Mouse (Mus musculus): ENCODE results near the gene Ankrd13d. TPM values are rescaled to one million over a fixed set of nuclear protein-coding genes. Genes with fewer than 3 reads are reported as not detected.

Gene Ankrd13d
- 0.58 and 3.7 TPM in 2 replicates for total RNA-seq (2017)

DNA sequence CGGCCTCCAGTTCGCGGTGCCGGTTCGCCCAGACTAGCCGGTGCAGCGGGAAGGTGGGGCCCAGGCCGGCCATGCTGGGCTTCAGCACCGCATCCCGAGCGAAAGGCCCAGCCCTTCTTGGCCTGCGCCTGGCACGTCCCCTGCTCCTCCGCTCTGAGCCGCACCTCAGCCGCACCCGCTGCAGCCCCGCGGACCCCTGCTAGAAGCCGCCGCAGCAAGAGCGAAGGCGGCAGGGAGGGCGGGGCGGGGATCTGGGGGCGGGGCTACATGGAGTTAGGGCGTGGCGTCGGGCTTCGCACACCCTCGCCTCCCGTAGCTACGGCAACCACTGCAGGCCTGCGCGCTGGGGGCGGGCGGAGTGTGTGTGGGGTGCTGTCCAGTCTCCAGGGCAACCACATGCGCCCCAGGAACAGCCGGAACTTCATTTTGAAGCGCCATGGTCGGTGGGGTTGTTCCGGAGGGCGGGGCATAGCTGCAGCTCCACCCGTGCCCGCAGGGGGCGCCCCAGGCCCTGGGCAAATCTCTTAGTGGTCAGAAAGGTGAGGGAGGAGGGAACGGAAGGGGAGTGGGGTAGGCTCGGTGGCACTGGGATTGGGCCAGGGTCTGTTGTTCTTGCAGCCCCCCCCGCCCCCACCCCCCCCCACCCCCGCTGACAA is at the start of gene Ankrd13d:
Ankrd13d (minus strand) TSS at position 240 of the 656 bp plus-strand sequence.
- peak; percentile 94 for ATAC-seq (replicated peaks; ENCODE audit: low read depth, poor library complexity, severe bottlenecking)

DNA sequence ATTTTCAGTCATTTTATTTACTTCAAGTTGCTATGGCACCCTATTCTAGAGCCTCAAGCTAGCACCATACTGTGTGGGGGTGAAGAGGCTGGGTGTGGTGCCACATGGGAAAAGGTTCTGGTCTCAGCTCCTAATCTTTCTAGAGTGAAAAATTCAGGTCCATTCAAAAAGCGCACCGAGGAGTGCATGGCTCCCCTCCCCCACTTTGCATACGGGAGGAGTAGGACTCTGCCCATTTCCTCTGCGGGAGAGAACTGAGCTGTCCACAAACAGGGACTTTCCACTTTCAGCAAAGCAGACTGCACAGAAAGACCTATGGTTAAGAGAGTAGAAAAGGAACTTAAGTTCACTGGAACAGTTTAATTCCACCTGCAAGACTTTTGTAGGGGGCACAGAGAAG is 49.7 kb upstream of the Ankrd13d start:
- peak; percentile 37; the same call in 1 of the 2 replicates for ATAC-seq (replicated peaks; ENCODE audit: low read depth, poor library complexity, severe bottlenecking)

DNA sequence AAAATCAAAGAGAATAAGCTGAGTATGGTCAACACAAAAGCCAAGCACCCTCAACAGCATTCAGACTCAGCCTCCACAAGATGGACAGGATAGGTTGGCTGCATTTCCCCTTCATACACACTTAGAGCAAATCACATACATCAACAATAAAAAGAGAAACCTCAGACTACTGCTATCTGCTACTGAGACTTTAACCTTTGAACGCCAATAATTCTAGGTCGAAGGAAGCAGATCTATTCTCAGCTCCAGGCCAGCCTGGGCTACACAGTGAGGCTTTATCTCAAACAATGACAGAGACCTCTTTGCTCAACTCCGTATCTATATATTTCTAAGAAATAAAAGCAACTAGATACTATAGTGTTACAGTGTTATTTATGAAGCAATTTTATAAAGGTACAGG is 48.3 kb upstream of the Ankrd13d start:
- ATAC-seq (replicated peaks; ENCODE audit: low read depth, poor library complexity, severe bottlenecking): no peak

DNA sequence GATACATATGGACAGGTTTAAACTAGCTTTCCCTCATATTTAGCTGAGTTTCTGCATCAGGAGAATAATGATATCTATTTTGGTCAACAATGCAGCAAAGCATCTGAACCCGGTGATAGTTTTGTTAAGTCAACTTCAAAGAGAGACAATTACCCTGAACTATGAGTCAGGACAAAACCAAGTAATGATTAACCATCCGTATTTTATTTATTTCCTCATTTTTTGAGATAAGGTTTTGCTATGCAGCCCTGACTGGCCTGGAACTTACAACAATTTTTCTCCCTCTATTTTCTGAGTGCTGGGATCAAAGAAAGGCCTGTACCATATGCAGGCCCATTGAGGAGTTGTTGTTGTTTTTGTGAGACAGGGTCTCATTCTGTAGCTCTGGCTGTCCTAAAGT is 47.7 kb upstream of the Ankrd13d start:
- ATAC-seq (replicated peaks; ENCODE audit: low read depth, poor library complexity, severe bottlenecking): no peak

DNA sequence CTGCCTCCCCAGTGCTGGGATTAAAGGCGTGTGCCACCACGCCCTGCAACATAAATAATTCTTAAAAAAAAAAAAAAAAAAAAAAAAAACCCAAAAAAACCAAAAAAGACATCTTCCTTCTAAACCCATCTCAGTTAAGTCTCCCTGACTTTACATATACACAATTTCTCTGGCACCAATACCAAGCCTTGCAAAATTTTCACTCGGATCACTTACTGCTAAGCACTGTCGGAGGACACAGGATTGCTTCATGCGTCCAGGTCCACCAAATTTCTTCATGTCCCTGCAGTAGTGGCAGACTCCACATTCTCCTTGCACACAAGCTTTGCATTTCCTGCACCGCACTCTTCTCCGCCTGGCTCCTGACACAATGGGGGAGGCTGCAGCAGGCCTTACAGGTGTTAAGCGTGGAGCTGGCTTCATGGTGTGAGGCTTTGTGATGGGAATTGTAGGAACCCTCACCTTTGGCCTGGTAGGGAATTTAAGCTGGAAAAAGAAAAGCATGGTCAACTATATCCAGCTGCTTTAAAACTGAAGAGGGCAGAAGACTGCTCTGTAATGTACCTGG is 45.9 kb upstream of the Ankrd13d start:
- ATAC-seq (replicated peaks; ENCODE audit: low read depth, poor library complexity, severe bottlenecking): no peak

DNA sequence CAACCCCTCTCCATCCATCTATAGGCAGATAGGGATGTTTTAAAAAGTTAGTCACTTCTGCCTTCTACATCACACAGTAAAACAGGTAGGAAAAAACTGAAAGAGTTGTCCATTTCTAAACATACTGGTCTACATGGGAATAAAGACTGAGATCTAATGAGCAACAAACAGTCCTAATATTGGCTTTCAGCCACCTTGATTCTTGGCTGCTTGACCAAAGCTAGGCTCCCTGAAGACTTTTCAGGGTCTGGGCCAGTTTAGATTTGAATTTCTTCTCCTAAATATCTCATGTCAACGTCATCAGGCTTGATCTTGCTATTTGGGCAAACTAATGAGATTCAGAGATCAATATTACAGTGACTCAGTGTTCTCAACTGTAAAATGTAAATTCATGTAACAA is 43.9 kb upstream of the Ankrd13d start:
- no peak for ATAC-seq (replicated peaks; ENCODE audit: low read depth, poor library complexity, severe bottlenecking)

DNA sequence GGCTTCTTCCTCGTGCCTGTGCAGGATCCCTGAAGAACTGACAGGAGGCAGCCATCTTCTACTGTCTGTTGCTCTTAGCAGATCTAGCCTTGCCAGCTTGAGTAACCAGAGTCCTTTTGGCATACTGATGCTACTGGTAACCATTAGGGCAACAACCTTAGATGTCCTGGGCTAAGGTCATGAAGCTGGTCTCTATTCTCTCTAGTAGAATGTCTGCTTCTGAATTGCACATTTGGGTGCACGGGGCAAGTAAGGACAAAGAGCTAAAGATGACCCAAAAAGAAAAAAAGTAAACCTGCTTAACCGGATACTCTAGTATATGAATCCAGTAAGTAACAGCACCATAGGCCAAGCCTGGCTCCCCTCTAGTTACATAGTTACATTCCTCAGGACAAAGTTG is 43.2 kb upstream of the Ankrd13d start:
- no peak for ATAC-seq (replicated peaks; ENCODE audit: low read depth, poor library complexity, severe bottlenecking)

DNA sequence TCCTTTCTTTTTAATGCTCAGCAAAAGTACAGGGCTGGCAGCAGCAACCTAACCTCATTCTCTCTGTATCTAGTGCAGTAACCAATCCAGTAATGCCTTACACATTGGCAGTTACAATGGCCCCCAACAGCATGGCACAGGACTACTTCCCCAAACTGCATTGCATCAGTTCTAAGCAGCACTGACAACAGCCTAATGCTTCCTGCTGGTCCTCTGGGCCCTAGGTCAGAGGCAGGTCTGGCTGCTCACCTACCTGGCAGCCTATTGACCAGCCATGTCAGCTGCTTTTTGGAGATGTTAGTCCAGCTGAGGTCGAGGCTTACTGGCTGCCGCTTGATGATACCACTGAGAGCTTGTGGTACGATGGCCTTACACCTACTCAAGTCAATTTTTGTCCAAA is 39.2 kb upstream of the Ankrd13d start:
- 0 out of 2 replicates have a peak, but pooled peaks have one; percentile 36 for ATAC-seq (replicated peaks; ENCODE audit: low read depth, poor library complexity, severe bottlenecking)

DNA sequence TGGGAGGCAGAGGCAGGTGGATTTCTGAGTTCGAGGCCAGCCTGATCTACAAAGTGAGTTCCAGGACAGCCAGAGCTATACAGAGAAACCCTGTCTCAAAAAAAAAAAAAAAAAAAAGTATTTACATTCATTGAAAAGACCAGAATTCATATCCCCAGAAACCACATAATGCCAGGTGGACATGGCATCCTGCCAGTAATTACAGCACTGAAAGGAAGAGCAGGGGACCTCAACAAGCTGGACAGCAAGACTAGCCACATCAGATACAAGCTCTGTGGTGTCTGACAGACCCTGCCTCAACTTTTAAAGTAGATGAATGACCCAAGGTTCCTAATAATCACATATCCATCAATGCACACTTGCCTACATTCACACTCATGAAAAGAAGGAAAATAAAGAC is 38.7 kb upstream of the Ankrd13d start:
- ATAC-seq (replicated peaks; ENCODE audit: low read depth, poor library complexity, severe bottlenecking): no peak

DNA sequence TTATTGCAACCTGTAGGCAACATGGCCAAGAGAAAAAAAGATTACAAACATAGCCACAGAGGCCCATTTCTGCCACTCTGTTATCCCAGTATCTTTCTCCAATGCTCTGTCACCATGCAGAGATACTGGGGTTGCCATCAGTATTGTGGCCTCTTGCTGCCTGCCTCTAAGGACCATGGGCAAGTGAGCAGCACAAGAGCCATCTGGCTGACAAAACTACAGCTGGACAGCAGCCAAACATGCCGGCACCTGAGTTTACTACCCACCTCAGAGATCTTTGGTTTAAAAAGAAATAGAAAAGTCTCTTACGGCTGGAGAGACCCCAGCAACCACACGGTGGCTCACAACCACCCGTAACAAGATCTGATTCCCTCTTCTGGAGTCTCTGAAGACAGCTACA is 36.3 kb upstream of the Ankrd13d start:
- ATAC-seq (replicated peaks; ENCODE audit: low read depth, poor library complexity, severe bottlenecking): no peak

DNA sequence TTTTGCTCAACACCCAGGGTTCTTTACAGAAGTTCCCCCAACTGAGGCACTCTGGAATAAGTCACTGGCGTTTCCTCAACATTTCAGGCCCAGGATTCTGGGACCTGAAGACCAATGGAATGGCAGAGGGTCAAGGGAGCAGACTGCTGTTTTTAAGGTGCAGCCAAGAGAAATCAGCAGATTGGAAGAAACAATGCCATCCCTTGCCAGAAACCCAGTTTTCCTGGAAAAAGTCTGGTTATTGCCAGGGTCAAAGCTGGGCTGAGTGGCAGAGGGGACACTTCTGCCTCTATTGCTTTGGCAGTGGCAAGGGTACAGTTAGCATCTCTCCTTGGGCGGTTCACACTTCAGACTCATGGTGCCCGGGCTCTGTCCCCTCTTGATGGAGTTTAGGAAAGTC is 34.2 kb upstream of the Ankrd13d start:
- no peak for ATAC-seq (replicated peaks; ENCODE audit: low read depth, poor library complexity, severe bottlenecking)

DNA sequence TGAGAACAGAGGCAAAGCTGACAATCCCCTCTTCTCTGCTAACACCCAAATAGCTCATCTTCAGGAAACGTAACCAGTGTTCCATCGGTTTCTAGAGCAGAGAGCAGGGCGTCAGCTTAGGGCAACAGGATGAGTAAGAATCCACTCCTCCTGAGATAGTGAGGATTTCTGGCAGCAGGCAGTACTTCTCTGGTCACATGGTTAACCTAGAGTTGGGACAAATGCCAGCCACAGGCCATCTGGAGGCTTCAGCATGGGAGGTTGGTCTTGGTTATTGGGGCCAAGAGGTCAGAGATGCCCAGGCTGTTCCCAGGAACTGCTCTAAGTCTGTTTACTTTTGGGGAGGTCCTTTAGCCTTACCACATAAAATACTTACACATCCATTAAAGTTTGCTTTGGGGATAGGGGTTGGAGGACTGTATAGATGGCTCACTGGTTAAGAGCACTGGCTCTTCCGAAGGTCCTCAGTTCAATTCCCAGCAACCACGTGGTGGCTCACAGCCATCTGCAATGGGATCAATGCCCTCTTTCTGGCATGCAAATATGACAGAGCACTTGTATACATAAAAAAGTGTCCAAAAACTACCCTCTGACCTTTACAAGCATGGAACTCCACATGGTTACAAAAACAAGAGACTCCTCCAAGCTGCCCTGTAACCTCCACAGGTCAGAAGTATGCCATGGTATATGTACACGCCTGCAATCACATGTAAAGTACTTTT is 32.4 kb upstream of the Ankrd13d start:
- no peak for ATAC-seq (replicated peaks; ENCODE audit: low read depth, poor library complexity, severe bottlenecking)

DNA sequence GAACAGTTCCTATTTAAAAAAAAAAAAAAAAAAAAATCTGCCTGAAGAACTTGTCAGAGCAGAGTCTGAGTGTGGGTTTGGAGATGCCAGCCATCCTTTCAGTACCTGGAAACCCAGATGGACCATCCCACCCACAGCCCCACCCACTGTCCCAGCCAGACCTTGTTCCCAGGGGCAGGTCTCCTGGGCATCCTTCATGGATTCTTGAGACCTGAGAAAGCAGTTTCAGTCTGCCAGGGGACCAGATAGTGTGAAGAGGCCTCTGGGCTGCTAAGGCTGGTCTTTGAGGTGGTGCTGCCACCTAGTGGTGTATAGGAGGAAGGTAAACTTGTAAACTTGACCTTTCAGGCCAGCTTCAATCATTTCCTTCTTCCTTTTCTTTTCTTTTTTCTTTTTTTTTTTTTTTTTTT is 26.8 kb upstream of the Ankrd13d start:
- peak; percentile 75 for ATAC-seq (replicated peaks; ENCODE audit: low read depth, poor library complexity, severe bottlenecking)

DNA sequence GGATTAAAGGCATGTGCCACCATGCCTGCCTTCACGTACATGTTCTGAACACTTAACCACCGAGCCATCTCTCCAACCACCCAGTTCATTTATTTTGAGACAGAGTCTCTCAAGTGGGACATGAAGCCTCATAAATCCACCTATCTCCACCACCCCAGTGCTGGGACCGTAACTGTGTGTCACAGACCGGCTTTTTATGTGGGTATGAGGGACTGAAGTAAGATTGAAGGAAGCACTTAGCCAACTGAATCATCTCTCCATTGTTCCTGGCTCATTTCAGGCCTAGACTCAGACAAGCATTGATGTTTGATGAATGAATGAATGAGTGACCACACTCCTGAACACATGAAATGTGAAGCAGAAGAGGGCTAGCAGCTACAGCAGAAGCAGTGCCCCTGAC is 26.4 kb upstream of the Ankrd13d start:
- no peak for ATAC-seq (replicated peaks; ENCODE audit: low read depth, poor library complexity, severe bottlenecking)

DNA sequence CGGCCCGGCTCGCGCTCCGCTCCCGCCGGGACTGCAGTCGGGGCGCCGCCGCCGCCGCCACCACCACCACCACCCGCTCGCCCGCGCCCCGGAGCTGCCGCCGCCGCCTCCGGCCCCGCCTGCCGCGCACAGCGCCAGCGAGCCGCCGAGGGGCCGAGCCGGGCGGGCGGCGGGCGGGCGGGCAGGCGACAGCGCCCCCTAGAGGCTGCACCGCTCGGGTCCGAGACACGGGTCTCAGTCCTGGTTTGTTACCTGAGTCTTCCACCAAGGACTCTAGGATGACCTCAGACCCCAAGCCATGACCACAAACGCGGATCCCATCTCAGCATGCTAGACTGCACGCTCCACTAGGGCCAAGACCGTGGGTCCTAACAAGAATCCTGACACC is 23.2 kb upstream of the Ankrd13d start, which contains the start of gene Grk2:
Grk2 (minus strand) TSS at position 33 of the 388 bp plus-strand sequence.
- ATAC-seq (replicated peaks; ENCODE audit: low read depth, poor library complexity, severe bottlenecking): peak; percentile 10; the same call in 1 of the 2 replicates

DNA sequence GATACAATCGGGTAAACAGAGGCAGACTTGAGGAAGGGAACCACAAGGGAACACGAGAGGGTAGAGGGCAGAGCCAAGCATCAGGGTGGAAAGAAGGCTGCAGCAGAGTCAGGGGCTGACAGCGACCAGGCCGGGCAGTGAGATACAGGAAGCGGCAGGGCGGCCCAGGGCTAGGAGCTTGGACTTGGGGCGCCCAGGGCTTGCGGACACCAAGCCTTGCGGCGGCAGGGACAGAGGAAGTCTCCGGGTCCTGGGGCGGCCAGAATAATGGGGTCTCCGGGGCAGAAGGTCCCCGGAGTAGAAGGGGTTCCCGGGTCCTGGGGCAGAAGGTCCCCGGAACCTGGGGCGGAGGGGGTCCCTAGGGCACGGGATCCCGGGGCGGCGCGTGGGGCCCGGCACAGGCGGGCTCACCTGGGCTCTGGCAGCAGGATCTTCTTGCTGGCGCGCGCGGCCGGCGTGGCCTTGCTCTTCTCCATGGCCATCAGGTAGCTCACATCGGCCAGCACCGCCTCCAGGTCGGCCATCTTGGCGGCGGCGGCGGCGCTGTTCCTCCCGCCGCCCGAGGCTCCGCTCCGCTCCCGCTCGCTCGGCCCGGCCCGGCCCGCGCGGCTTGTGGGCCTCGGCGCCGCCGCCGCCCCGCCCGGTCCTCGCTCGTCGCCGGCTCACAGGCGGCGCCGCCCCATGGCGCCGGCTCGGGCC is 22.7 kb upstream of the Ankrd13d start:
- ATAC-seq (replicated peaks; ENCODE audit: low read depth, poor library complexity, severe bottlenecking): no peak

DNA sequence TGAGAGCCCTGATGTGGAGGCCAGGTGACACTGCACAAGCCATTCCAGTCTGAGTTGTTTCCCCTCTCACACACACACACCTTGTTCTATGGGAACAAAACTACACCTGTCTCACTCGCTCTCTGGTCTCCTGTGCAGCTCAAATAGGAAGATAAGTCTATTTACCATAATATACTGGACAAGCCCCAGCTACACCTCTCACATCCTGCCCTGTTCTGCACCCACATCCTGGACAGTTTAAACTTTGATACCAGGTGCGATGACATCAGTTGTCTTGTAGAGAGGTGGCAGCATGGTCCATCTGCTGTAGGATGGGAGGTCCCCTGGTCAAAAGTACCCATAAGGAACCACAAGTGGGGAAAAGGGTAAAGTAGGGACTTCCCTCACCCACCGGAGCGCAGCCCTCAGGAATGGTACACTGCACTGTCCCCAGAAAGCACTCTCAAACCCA is 22.0 kb upstream of the Ankrd13d start:
- no peak for ATAC-seq (replicated peaks; ENCODE audit: low read depth, poor library complexity, severe bottlenecking)

DNA sequence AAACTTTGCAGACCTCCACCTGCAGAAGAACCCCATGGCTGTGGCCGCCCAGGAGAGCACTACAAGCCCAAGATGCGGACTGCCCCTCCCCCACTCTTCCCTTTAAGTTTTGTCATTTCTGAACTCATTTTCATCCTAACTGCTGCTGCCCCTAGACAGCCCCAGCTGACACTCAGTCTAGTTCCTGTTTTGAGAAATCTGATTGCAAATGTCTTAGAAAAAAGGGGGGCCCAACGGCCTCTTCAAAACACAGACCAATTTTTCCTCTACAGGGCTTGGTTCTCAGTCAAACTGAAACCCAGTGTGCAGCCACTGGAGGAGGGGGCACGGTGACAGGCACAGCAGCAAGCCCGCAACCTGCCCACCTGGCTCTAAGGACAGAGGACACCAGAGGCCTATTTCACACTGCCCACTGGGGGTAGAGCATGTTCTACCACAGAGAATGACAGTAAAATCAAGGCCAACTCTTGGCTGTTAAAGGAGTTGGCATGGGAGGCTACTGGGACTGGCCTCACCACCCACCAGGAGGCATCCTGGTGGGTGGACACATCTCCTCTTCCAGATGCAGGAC is 21.4 kb upstream of the Ankrd13d start:
- peak; percentile 16 for ATAC-seq (replicated peaks; ENCODE audit: low read depth, poor library complexity, severe bottlenecking)

DNA sequence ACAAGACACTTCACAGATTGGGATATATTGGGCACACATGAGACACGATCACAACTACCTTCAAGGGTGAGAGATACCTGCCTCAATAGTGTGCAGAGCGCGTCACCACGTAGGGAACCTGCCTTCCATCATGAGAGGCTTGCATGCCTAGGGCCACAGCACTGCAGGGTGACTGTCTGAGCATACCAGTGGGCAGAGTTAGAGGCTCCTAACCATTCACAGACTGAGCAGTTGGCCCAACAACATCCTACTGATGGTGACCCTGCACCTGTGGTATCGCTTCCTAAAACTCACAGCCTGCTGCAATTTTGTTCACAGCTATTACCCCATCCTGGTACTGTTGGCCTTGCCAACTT is 20.7 kb upstream of the Ankrd13d start:
- ATAC-seq (replicated peaks; ENCODE audit: low read depth, poor library complexity, severe bottlenecking): no peak

DNA sequence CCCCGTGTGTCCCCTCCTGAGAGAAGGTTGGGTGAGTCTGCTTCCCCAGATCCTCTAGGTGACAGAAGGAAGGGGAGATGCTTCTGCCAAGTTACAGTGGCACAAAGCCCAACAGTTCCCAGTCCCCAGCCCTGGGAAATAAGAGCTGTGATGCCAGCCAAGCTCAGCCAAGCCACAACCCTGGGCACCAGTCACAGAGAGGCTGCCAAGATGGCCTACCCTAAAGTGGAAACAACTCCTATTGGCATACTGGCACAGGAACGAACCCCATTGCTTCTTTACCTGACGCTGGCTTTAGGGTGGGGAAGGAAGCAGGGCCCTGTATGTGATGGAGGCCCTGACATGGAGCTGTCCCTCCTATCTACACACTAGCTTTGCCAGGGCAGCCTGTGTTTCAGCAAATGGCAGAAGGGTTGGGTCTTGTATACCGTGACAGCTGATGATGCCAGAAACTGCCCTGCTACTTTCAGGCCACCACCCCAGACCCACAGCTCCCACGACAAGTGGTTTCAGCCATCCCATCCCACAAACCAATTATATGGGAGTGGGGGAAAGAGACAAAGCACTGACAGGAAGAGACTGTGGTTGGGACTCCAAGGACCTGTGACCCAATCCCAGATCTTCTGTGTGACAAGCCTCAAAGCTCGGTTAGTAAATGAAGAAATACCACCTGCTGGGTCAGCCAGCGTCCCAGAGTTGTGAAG is 20.2 kb upstream of the Ankrd13d start:
- ATAC-seq (replicated peaks; ENCODE audit: low read depth, poor library complexity, severe bottlenecking): no peak
